Mouse (Mus musculus) cortical plate, adult 2 months (tissue): ENCODE data around the gene Ajap1. TPM values are rescaled to one million over a fixed set of nuclear protein-coding genes. Genes with fewer than 3 reads are reported as not detected.

Source experiments
- H3K27ac ChIP-seq: fragments of 200-500 bp; 2 replicates; pipeline ENCODE4 v1.5.1; 2012; ENCODE audit warnings: low read length, control low read depth, inconsistent platforms; ENCODE audit not compliant: insufficient read depth
- H3K4me1 ChIP-seq: fragments of 200-500 bp; 2 replicates; pipeline ENCODE4 v1.6.1; 2011; ENCODE audit warnings: low read length; ENCODE audit not compliant: control insufficient read depth, insufficient read depth
- H3K4me3 ChIP-seq: fragments of 200-500 bp; 2 replicates; pipeline ENCODE4 v1.5.1; 2011; ENCODE audit warnings: mild to moderate bottlenecking, low read length, control low read depth; ENCODE audit not compliant: insufficient read depth
- CTCF ChIP-seq: fragments of 200-500 bp; IDR thresholded peaks from 2 replicates; pipeline ENCODE4 v1.5.1; 2011; ENCODE audit warnings: mild to moderate bottlenecking, control low read depth, low read length; ENCODE audit not compliant: insufficient read depth; ENCODE audit errors: extremely low read depth
- POLR2A ChIP-seq: fragments of 200-500 bp; IDR thresholded peaks from 2 replicates; pipeline ENCODE4 v1.6.1; 2011; ENCODE audit warnings: mild to moderate bottlenecking, low read length, control low read depth; ENCODE audit not compliant: insufficient read depth; ENCODE audit errors: extremely low read depth
- polyA plus RNA-seq: library from polyadenylated mRNA; depleted of rRNA; stranded (reverse); fragments of >200 nt; gene quantifications from 2 replicates; pipeline ENCODE4 v1.2.3, GENCODE M21; 2012

Ajap1 gene
- polyA plus RNA-seq, 1 experiment, result 29.2 TPM

GRCm38 (mm10) chr4:153489116-153489515 is 6.5 kb upstream of the Ajap1 start:
- Histone ChIP-seq H3K4me1 (no peaks in the 10 kb centered on the region), H3K4me3 (no peak overlapping the region), H3K27ac (no peak overlapping the region)
- TF ChIP-seq CTCF (no peak), POLR2A (no peak)

DNA sequence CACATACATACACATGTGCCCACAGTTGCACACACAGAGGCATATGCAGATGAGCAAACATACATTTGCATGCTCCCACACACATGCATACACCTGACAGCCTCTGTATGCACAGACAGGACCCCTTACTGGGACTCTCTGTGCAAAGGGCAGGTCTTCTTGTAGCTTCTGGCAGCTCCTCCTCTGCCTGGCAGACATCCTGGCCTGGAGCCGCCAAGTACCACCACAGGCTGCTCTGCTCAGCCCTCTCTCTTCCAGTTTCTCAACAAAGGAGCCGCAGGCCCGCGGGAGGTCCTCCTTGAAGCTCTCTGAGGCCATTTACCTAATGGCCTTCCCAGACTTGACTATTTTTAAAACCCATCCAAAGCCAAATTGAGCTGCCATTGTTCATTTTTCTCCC is 3.3 kb upstream of the Ajap1 start:
- no peak overlapping the region for H3K4me3 ChIP-seq
- H3K4me1 ChIP-seq, result no peaks in the 10 kb centered on the region
- no peak overlapping the region for H3K27ac ChIP-seq
- TF ChIP-seq POLR2A (no peak), CTCF (no peak)

GRCm38 (mm10) chr4:153484392-153484791 is 1.8 kb upstream of the Ajap1 start:
- no peak overlapping the region for H3K27ac ChIP-seq

DNA sequence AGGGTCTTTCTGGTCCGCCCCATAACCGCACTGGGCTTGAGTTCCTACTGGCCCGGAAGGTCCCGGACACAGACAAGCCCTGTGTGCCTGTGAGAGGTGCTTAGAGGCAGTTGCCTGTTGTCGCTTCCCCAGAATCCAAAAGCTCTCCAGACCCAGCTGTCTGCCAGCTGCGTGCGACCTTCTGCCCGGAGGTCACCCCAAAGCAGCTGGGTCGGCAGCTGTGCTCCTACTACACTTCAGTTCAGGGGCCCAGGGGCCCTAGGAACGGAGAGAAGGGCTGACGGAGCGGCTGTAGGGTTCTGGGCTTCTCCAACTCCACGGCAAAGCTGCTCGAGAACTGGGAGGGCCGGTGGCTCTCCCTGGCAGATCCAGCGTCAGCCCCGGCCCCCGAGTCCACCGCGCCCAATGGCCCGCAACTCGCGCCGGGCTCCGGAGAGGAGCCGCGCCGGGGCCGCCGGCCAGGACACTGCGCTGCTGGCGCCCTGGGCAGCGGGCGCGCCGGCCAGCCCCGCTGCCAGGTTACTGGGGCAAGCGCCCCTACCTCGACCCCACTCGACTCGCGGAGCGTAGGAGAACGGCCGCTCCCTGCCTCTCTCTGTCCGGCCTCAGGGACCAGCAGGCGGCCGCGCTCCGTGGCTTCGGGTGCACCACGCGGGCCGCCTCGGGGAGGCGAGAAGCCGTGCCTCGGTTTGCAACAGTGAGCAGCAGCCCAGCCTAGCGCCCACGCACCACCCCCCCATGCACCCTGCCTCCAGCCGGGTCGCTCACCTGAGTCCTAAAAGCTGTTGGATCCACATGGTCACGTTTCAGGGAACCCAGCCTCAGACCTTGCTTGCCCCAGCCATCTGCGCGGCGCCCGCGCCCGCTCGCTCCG is 1.0 kb downstream of the Ajap1 start:
- Histone ChIP-seq H3K4me3 (peak overlapping the region; percentile 59), H3K4me1 (peaks cover 2% of the 10 kb centered on the region; the same call in 1 of the 2 replicates), H3K27ac (peak overlapping the region; percentile 79)
- TF ChIP-seq CTCF (no peak), POLR2A (no peak)

More at GRCm38 (mm10) chr4:153484392-153484791, 1.8 kb upstream of the Ajap1 start:
- Histone ChIP-seq H3K4me1 (no peaks in the 10 kb centered on the region), H3K4me3 (no peak overlapping the region)
- peak; percentile 74 for TF ChIP-seq CTCF
- TF ChIP-seq POLR2A, result no peak

DNA sequence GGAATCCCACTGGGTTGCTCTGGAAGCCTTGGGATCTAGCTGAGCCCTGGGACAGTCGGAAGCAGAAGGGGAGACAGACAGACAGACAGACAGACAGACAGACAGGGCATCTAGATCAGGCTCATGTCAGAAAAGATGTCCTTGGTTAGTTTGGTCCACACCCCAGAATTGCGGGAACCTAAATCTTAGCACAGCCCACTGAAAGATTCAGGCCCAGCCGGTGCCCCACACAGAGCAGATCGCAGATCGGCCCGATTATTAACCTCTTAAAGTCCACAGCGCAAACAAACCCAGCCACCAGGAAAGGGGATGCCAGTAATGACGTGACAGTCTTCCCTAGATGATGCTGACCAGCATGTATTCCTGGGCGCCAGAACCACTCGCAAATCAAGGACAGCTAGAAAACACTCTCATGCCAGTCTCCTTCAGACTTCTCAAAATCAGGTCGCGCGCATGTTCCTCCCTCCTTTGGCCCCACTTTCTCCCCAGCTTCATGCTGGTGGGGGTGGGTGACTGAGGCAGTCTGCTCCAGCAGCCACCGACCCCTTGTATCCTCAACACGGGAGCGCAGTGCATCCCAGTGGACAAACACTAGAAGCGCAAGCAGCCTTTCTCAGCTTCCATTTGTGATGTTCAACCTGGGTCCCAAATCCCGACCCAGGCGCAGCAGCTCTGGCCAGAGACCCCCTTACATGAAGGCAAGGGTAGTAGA is 1.9 kb downstream of the Ajap1 start:
- Histone ChIP-seq H3K27ac (peak overlapping the region; percentile 79; the same call in 1 of the 2 replicates), H3K4me1 (peaks cover 2% of the 10 kb centered on the region; the same call in 1 of the 2 replicates), H3K4me3 (peak overlapping the region; percentile 59)
- no peak for TF ChIP-seq POLR2A
- TF ChIP-seq CTCF, result peak; percentile 91

DNA sequence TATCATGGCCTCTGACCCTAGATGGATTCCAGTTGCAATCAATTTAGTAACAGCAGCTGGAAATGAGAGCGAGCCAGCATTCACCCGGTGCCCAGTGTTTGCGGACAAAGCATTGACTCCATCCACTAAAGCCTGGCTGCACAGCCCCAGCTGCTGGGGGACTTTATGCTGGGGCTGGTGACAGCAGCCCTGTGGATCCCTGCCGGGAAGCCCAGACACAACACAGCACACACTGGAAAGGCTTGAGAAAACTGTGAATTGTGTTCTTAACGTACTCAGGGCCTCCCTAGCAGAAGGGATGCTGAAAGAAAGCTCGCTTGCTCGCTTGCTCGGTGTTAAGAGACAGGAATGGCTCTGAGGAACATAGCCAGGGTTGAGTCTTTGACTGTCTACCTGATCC is 3.5 kb downstream of the Ajap1 start:
- Histone ChIP-seq H3K4me1 (peaks cover 2% of the 10 kb centered on the region; the same call in 1 of the 2 replicates), H3K4me3 (peak overlapping the region; percentile 59), H3K27ac (no peak overlapping the region)
- no peak for TF ChIP-seq CTCF
- TF ChIP-seq POLR2A, result no peak

DNA sequence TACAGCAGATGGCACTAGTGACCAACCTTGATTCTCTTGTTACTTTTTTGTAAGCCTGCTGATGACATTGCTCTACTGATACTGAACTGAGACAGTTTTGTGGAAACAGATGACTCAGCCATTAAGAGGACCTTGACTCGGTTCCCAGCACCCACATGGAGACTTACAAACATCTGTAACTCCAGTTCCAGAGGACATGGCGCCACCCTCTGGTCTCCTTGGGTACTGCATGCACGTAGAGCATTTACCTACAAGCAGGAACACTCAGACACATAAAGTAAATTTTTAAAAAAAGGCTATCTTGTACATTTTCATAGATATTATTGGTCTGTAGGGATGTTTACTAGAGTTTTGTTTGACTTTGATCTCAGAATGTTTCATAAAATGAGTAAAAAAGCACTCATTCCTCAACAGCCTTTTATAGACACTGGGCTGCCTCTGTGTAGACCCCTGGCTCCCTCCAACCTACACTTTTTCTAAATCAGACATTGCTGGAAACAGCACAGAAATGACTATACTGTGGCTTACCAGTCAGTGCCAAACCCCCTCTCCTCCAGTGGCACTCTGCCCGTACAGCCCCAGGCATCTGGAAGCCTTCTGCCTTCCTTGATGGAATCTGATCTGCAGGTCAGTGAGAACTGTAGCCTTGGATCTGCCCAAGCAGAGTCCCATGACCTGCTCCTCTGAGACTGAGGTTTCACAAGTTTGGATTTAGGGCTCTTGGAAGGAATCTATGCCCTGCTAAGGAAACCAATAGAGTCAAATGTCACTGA is 8.9 kb downstream of the Ajap1 start:
- peak; percentile 23; the same call in 1 of the 2 replicates for TF ChIP-seq CTCF
- TF ChIP-seq POLR2A, result no peak
- peaks cover 4% of the 10 kb centered on the region; the same call in 1 of the 2 replicates for H3K4me1 ChIP-seq
- H3K4me3 ChIP-seq, result no peak overlapping the region
- H3K27ac ChIP-seq, result no peak overlapping the region

- no peak overlapping the region for H3K4me3 ChIP-seq
- H3K4me1 ChIP-seq, result peaks cover 3% of the 10 kb centered on the region; the same call in 1 of the 2 replicates
- no peak overlapping the region for H3K27ac ChIP-seq
- TF ChIP-seq CTCF, result no peak
- TF ChIP-seq POLR2A, result no peak
Measured at GRCm38 (mm10) chr4:153469712-153470111, 12.9 kb downstream of the Ajap1 start.

DNA sequence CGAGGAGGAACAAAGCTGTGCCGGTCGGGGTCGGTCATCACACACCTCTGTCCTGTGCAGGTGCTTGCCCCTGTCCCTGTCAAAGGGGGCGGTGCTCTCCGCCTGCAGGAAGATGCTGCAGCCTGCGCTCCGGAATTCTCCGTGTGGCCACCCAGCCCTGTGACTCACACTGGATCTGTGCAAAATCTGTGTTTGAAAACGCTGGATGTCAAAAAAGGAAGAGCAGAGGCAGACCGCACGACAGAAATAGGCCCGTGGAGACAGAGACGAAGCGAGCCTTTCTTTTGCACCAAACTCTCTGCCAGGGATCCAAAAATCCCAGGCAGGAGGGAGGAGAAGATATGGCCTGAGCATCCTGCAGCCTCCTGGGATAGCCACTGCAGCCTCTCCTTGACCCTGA is 22.7 kb downstream of the Ajap1 start:
- Histone ChIP-seq H3K4me3 (no peak overlapping the region), H3K4me1 (peaks cover 13% of the 10 kb centered on the region), H3K27ac (peak overlapping the region; percentile 67)
- TF ChIP-seq CTCF (no peak), POLR2A (peak; percentile 45; the same call in 1 of the 2 replicates)
